Mouse (Mus musculus) thymus, postnatal 10 days (tissue): ENCODE data around the gene Ank3.

Experiments used
- DNase-seq, 2 experiments: peaks; one replicate each; pipeline ENCODE4 v3.0.0; 2021; ENCODE audit warnings: low spot score in 2 of 2

Gene Ank3

DNA sequence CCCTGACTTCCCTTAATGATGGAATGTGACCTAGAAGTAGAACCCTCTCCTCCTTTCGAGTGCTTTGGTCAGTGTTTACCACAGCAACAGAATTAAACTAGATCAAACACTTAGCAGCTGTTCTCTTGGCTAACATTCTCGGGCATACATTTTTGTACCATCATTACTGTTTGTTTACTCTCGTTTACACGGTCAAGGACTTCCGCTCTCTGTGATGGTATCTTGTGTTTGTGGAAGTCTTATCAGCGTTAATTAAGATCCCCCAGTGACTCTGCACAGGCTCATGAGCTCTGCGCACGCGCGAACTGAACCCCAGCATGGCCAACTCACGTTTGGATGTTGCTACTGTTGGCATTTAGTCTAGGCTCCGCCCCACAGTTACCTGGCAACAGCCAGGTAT is 16.3 kb downstream of the Ank3 start:
- DNase-seq = no peak

DNA sequence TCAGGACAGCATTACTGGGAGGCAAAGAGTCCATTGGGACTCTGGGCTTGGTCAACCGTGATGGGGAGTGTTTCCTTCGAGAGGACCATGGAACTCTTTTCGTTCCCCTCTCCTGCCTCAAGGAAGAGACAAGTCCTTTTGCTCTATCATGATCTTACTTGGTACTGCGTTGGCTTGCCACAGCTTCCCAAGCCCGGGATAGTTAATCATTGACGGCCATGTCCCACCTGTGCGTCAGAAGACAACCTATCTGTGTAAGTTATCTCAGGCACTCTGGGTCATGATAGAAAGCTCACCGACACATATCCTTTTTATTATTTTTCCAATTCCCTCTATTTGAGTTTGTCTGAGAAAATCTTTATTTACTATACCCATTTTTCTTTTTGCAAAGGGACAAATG is 20.1 kb downstream of the Ank3 start:
- no peak for DNase-seq

DNA sequence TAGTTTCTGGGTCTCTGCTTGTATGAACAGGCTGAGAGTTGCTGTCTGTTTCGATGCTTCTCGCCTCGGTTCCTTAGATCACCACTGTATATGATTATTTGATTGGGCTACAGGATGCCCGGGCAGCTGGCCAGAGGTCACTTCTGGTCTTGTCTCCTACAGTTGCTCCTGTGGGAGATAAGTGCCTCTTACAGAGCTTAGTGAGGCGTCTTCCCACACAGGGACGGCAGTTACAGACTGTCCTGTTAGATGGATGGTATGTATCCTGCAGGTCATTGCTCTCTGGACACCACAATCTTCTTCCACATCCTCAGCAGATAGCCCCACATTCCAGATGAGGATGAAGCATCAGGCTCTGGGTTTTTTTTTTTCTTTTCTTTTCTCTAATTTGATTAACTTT is 21.7 kb downstream of the Ank3 start:
- no peak for DNase-seq

DNA sequence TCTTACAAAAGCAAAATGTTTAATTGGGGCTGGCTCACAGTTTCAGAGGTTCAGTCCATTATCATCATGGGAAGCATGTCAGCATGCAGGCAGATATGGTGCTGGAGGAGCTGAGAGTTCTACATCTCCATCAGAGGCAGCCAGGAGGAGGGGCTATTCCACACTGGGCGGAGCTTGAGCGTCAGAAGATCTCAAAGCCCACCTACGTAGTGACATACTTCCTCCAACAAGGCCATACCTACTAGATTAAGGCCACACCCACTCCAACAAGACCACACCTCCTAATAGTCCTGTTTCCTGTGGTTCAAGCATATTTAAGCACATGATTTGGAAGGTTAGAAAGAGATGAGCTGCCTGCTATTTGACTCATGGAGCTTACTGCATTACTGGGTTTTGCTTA is 25.5 kb downstream of the Ank3 start:
- no peak for DNase-seq

DNA sequence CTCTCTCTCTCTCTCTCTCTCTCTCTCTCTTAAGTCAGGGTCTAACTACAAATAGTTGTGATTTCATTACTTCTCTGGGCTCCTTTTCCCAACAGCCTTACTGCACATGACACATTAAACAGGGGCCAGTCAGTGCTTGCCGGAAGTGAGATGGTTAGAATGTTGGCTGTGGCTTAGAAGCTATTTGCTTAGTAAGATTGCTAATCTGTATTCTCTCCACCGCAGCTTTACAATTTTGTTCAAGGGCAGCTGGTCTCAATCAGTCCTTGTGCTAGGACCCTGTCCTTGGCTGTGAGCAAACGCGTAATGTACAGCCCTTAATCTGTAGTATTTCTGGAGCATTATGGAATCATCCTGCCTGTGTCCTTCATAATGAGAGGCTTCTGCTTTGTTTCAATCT is 31.6 kb downstream of the Ank3 start:
- DNase-seq = no peak

DNA sequence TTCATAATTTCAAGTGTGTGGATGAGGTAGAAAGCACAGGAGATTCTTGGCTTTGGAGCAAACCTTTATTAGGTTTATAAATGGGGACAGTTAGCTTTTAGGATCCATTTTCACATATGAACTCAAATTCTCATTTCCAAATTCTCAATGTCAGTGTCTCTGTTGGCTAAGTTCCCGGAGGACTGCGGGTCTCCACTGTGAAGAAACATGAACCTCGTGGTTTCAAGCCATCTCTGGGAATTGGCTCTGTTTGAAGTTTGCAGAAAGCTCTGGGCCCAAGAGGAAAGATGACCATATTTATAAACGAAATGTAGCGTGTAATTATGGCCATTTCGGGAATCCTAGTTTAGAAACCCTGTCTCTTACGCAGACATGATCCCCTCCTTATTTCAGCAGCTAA is 32.5 kb downstream of the Ank3 start:
- no peak for DNase-seq

DNA sequence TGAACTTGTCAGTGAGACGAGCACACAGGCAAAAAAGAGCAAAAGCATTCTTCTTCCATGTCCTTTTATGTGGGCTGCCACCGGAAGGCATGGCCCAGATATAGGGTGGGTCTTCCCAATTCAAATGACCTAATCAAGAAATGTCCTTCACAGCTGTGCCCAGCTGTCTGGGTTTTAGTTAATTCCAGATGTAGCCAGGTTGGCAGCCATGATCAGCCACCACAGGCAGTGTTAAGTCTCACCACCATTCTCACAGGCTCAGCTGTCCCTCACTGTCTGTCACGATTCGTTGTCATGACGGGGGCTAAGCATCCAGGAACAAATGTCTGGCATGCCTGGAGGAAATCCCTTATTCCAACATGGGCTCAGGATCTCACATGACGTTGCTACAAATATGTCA is 36.6 kb downstream of the Ank3 start:
- DNase-seq = no peak

DNA sequence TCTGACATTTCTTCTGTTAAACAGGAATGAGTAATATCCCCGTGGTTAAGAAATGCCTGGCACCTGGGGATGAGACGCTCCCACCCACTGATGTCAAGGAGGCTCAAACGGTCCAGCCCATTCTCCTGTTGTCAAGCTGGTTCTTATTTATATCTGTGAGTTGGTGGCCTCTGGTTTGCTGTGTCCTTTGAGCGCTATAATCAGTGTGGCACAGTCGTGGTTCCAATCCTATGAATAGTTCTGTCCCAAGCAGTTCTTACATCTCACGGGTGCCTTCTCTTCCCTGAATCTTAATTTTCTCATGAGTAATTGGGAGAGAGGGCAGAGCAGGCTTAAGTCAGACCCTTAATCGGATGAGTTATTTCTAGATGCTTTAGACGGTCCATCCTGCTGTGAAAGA is 40.9 kb downstream of the Ank3 start:
- DNase-seq = no peak

DNA sequence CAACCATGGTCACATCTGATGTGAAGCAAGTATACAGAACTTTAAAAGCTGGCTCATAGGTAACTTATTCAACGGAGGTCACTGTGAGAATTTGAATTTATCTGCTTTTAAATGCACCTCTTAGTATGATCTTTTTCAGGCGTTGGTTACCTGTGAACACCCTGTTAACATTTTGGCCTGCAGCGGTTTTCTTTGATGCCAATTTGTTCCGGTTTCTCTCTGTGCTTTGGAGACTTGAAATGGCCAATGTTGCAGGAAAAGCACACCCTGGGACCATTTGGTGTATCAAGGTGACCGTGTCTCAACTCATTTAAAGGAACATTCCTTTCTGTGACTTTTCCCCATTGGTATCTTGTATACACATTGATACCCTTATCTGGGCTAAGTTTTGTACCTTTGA is 46.0 kb downstream of the Ank3 start:
- no peak for DNase-seq

DNA sequence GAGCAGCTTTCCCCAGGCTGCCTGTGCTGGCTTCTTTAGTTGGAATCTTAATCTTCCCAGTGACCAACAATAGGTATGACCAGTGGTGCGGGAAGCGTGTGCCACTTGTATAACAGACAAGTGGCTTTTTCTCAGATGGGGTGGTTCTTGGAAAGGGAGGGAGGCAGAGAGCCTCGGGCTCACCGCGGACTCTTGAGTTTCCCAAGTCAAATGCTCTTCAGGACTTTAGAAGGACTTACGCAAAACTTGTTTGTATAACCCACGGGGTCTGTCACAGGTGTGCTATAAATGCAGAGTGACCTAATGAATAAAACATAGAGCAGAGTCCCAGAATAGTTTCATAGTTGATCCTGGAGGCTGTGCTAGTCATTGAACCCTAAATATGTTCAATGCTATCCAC is 47.4 kb downstream of the Ank3 start:
- DNase-seq = no peak

DNA sequence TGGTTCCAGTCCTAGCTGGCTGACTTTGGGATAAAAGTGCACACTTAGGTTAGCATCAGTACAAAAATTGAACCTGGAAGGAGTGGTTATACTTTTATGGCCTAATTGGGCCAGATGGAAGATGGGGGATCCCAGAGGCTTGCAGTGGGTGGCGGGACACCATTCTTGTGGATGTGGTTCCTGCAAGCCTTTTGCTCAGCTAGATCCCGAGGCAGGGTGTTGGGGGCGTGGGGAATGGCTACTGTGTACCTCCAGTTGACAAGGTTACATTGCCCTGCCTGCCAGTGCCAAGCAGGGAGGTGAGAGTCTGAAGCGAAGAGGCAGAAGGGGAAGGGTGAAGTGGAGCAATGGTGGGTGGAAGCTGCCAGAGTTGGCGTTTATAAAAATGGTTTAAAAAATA is 48.0 kb downstream of the Ank3 start:
- DNase-seq = no peak

DNA sequence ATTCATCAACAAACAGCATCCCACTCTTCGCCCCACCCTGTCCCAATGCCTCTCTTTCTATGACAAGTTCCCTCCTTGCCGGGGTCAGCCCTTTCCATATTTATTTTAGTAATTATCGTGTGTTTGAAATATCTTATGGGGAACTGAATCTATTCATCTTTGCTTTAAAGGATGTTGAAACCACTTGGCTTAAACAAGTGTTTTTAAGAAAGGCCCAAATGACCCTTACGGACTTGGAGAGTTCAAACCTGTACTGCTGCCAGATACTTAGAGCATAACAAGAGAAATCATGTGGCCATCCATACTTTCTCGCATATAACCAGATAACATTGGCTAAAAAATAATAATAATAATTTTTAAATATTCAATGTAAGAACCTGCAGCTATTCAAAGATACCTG is 48.7 kb downstream of the Ank3 start:
- no peak for DNase-seq

DNA sequence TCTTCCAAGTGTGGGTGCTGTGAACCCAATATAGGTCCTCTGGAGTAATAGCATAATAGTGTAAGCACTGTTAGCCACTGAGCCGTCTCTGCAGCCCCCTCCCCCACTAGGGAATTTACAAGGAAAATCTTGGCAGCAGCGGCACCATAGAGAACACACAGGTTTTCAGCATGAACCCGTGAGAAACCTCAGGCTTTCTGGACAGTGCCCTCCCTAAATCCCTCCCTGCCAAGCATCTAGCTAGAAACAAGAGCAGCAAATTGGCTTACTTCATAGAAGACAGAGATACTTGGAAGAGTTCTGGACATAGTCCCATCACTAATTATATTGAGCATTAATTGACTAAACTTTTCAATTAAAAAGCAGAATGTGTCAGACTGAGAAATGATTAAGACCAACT is 49.6 kb downstream of the Ank3 start:
- DNase-seq = no peak

DNA sequence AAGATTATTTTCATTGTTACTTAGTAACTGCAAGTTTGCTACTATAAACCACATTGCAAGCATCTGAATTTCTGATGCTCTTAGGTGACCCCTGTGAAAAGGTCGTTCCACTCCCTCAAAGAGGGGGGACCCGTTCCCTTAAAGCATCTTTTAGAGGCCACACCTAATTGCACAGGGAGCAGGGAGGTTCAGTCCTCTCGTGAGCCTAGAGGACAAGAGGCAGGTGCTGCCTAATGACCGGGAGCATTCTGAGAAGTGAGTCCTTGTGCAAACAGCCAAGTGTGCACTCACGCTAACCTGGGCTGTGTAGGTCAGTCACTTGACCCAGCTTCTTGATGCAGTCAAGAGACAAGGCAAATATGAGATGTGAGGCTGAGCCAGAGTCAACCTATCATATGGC is 52.4 kb downstream of the Ank3 start:
- DNase-seq = no peak

DNA sequence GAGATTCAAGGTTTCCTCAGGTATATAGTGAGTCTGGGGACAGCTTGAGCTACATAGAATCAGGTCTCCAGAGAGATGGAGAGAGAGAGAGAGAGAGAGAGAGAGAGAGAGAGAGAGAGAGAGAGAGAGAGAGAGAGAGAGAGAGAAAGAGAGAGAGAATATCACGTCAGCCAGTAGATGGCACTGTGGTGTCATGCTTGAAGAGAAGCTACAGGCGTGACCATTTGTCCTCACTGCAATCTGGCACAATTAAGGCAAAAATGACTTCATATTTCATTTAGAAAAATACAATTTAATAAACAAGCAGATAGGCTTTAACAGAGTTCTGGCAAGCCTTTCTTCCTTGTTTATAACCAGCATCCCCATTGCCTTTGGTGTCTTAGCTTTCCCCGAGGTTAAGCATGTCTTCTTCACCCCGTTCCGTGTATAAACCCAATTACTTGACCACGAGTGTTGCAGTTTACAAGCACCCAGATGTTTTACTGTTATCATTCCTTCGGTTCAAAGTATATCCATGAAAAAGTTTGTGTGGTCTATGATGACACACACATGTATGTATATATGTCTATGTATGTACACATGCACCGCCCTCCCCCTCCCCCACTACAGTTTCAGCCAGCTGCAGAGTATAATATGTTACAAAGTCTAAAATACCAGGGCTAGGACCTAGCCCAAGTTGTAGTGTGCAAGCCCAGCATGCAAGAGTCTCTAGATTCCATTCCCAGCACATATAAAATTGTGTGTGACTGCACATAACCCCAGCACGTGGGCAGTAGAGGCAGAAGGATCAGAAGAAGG is 53.8 kb downstream of the Ank3 start:
- DNase-seq = peak in 1 of 2 experiments; percentile 35

DNA sequence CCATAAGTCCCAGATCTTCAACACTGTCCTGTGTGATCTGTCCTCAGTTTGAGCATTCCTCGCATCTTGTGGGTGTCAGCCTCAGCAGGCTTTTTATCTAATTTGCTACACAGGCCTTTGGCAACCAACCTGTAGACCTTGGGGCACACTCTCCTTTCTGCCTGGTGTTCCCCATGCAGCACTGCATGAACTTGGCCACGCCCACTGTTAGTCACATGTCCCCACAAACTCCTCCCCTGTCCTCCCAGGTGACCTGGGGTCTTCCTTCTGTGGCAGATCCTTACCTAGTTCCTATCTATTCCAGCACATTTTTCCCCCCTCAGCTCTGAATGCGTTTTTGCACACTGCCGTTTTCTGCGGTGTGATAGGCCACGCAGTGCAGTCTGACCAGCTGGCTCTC is 55.0 kb downstream of the Ank3 start:
- no peak for DNase-seq

DNA sequence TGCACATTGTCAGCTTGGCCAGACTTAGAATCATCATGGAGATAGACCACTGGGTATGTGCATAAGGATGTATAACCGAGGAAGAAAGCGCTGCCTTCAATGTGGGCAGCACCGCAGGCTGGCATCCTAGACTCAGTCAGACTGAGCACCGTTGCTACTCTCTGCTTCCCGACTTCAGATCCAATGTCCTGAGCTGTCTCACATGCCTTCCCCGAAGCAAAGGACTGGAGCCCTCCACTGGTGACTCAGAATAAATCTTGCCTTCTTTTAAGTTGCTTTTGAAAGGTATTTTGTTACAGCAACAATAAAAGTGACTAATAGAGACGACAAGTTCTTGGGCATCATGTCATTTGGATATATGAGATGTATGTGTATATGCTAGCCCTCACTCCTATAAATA is 55.9 kb downstream of the Ank3 start:
- DNase-seq = no peak

DNA sequence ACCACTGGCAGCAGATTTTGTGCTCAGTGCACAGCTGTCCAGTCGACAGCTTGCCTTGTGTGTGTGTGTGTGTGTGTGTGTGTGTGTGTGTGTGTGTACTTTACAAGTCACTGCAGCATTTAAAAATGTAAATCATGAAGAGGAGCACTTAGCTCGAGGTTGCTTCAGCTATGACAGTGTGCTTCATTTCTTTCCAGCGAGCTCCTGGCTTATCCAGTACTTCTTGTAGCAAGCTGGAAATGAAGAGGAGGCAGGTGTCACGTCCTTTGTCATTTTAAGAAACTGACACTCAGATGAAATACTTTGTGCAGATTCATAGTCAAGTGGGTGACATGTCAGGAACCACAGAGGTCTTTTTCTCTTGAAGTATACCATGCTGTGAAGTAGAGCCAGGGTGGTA is 66.3 kb downstream of the Ank3 start:
- DNase-seq = no peak

DNA sequence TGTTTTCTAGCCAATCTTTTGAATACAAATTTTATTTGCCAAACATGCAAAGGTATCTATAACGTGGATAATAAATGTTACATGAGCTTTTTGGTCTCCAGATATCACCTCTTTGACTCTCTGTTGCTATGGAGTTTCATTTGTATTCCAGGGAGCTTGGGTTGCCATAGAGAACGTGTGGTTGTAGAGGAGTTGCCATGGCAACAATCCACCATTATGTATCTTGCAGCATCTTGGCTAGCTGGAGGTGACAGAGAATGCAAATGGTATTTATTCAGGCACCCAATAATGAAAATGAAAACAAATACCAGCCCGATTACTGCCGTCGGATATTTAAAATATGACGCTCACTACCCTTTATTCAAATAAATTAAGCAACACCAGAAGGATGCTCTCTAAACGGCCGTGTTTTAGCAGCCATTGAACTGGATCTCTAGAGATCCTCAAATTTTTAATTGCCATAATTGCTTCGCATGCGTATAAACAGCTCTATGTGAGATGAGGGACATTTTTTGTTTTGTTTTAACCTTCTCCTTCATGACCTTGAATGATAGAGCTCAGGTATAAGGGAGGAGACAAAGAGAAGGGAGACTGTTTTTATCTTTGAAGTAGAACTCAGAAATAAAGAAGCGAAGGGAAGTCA is 67.1 kb downstream of the Ank3 start:
- no peak for DNase-seq

DNA sequence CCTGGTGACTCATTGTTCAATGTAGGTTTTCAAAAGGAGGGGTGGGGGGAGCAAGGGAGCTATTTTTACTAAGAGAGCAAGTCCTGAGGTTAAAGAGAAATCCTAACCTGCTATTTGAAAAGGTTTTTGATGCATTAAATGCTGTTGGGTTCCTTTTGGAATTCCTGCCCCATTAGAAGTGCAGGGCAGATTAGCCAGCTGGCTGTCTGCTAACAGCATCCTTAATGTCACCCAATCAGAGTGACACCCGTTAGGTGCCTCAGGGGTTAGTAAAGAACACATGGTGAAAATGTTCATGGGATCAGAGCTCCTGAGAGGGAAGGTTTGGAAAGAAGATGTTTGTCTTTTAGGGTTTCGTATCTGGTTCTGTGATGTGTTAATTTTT is 67.6 kb downstream of the Ank3 start:
- DNase-seq = no peak

DNA sequence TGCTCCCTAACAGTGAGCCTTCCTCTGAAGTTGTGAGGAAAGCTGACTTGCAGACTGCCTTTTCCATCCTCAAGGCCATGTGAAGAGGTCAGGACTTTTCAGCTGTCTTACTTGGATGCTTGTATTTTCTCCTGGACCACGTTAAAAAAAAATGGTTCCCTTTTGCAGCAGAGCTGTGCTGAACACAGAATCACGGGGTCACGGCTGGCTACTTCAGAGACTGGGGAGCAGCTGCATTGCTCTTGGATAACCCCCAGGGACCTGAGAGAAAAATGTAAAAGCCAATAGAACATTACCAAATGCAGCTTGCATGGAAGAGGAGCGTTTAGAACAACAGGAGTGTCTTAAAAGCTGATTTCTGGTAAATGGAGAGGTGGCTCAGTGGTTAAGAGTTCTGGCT is 68.0 kb downstream of the Ank3 start:
- DNase-seq = no peak

DNA sequence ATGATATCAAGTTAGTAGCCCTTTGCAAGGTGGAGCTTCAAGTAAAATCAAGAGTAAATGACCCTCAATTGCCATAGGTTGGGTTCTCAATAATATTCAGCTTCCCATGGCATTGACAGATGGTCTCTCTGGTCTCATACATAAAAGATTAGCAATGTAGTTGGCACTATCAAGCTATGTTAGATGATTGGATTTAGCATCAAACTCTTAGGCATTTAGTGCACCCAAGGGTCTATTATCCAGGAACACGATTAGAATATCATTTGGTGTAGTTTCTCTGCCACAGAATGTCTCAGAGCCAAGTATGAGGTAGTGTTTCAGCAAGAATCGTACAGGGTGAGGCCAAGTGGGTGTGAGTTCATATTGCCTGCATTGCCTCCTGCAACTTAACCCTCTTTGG is 68.6 kb downstream of the Ank3 start:
- no peak for DNase-seq

DNA sequence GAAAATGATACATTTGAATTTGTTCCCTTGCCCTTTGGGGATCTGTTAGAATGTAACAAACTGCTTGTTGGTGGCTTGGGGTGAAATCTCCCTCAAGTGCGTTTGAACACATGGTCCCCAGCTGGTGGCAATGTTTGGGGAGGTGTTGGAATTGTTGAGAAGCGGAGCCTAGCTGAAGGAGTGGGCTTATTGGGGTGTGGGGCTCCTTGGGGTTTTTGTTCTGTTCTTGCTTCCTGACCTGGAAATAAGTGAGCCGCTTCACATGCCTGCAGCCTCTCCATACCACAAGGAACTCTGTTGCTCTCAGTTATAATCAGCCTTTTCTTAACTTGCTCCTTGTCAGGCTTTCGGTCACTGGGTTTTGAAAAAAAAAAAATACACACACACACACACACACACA is 73.3 kb downstream of the Ank3 start:
- no peak for DNase-seq

DNA sequence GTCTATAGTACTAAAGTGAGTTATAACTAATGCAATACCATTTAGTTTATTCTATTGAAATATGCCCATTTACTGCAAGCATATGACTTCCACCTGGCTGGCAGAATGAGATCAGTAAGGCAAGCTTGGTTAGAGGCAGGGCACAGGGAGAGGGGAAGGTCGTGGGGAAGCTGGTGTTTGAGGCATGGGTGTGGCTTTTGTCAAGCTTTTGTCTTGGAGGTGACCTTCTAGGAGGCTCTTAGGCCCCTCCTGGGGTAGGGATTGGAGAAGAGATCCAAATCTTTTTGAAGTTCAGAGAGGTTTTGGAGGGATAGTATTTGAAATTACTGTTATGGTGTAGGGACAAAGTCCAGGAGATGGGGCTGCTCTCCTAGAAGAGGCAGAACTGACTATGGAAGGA is 78.3 kb downstream of the Ank3 start:
- no peak for DNase-seq
